Mouse (Mus musculus) cerebellum, adult 9-11 months (tissue): ENCODE measurements at regions not wholly inside any gene's neighbourhood (a gene's known extent, or its start where the extent isn't known, plus 50 kb on each side); places are given as distances from the start of the nearest gene placed in this dataset.
A peak's percentile ranks its signal among the peaks of the same experiment; 100 is the strongest.

Experiments
- DNase-seq: peaks from one replicate; pipeline ENCODE4 v3.0.0; 2022

DNA sequence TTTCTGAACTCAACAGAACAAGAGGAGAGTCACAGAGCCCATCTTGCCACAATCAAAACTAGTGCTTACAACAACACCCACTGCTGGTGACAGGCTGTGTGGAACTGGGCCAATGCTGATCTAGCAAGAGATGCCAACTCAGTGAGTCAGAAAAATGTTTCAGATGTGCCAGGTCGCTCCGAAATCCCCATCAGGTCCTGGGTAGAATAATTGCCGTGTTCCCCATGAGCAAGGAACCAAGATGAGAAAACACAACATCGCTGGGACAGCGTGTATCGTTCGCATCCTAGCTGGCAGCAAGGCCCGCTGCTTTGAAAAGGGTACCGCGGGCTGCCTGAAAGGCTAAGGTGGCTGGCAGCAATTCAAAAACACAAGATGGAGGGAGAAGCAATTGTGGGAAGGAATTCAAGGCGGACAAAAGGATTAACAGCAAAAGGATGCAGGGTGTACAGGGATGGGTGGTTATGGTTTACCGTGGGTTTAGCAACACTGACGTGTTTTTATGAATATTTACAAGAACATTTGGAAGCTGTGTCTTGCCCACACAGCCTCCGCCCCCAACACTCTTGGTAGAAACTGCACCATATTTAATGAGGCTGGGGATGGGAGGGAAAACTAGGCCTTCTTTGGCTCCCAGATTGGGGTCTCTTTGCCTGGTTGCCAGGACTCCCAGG lies 229.7 kb upstream of the G2e3 start:
- peak; percentile 82 for DNase-seq

DNA sequence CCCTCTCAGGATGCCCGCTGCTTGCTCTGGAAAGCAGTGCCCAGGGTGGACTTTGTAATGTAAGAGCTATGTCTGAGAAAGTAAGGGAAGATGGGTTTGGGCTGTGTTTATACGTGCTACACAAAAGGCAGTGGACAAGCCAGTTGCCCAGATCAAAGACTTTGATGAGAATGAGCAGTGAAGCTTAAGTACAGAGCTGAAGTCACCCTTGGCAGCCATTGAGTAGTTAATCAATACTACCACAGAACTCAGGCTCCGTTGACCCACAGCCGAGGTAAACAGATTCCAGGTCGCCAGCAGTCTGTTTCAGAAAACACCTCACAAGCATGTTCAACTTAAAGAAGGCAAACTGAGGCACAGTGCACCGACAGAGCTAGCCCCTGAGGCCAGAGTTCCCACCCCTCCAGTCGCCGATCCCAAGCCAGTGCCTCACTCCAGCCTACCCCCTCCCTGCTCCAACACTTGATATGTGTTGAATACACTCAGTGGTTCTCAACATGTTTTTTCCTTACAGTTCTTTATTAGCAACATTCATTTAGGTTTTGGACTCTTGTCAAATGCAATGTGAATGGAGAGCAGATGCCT lies 230.3 kb upstream of the G2e3 start:
- DNase-seq, result no peak

DNA sequence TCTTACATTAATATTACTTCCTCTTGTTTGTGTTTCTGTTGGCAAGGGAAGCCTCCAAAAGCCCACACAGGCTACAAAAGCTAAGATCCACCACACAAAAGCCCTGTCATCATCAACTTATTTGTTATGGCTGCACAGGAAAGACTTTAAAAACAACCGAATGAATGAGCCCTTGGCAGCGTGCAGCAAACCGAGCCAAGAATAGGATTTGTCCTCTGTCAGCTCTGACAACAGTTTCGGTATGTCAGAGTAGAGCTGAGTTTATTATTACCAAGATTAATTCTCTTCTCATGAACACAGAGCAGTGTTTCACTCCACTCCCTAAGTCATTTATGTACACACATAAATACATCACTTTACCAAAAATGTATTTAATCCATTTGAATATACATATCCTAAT lies 236.1 kb upstream of the G2e3 start:
- DNase-seq, result no peak

DNA sequence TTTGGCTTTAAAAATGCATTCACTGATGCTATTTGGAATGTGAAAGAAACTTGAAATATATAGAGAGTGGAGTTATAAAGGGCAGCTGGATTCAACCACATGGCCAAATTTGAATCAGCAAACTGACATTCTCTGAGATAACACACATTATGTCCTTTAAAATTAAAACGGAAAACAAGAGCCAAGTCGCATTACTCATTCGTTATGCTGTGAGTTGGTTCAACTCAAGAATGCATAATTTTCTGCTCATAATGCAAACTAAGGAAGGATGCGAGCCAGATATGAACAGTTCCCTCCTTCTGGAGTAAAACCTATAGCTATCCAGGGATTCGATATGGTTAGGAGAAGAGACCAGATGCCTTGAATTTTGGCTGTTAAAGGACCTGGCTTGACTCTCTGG lies 239.8 kb upstream of the G2e3 start:
- no peak for DNase-seq

DNA sequence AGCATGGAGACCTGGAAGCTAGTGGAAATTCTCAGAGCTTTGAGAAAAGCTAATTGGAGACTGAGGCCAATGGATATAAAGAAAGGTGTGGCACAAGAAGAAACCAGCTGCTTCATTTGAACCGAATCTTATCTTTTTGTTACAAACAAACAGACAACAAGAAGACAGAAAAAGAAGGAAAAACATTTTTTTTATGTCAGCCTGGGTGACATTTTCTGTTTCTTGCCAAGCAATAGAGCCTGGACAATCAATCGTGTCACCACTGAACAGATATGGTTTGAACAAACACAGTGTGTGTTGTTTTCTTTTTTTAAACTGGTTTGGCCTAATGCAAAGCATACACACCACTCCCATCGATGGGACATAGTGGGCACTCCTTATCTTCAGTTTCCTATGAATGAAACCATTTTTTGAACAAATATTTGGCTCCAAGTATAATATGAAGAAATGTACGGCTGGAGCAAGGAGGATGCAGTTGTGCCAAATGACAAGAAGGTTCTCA lies 244.3 kb upstream of the G2e3 start:
- DNase-seq, result no peak

DNA sequence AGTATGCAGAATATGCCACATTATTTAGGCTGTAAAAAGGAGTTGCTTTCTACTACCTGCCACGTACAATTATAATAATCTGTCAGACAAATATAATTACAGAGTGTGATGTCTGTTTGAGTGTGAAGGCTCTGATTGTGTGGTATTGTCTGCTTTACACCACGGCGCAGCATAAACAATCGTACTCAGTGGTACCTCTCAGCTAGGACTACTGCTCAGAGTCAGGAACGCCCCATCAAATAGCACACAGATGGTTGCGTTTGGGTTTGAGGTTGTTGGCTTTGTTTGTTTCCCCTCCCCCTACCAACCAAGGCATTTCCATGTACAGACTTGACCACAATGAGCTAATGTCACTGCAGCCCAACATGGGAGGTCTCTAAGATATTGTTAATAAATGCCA lies 246.2 kb upstream of the G2e3 start:
- no peak for DNase-seq

DNA sequence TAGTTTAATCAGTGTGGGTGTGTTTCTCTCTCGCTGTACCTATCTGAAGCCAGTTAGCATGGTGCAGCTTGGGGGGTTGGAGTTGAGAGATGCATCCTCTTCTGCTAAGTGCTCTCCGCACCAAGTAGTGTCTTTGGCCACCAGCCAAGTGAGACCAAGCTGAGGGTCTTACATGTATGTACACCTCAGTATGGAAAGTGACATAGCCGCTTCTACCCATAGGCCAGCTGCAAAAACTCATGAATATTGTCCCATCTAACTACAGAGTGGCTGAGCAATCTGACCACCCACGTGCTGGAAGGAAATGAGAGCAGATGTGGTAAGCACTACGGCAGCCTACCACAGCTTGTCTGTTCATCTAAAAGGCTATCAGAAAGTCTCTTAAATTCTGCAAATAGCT lies 247.0 kb upstream of the G2e3 start:
- no peak for DNase-seq

DNA sequence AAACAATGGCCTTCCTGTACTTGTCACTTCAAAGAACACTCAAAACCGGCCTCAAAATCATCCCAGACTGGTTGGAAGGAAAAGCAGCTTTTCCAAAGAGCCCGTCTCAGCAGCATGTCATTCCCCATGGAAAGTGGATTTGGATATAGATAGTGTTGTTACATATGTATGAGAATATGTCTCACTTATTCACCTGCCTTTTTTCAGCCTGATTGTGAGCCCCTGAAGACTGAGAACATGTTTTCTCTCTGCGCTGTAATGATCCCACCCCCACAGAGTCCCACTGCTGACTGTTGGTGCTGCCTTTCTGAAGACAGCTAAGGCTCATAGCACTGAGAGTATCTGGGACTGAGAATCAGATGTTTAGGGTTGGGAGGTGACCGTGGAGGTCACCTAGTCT lies 251.9 kb upstream of the G2e3 start:
- DNase-seq, result no peak

DNA sequence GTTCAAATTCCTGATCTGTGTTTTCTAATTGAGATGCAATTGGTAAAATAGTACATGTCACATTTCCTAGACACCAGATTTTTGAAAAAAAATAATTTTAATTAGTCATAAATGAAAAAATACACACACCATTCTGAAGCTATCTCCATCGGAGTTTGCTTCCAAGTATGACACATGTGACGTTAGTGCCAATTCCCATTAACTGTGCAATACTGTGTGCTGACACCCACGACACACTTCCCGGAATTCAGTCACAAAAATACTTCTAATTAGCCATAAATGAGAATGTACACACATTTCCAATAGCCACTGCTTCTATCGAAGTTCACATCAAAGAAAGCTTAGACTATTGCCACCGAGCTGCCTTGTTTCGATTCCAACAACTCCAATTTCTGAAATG lies 258.5 kb upstream of the G2e3 start:
- DNase-seq, result no peak

DNA sequence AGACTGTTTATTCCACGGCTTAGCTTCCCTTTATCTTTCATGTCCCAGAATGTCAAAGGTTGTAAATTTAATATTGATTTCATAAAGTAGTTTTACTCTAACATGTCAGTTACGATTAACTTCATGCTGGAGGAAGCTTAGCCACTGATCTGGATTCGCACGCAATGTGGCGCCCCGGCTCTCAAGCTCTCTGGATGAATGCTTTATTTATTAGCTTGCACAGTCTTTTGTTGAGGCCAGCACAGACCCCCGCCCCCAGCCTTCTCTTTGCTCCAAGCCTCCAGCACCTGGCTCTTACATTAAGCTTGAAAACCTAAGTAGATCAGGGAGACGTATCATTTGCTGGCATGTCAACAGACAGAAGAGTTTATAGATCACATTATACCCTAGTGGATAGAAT lies 266.1 kb upstream of the G2e3 start:
- no peak for DNase-seq

DNA sequence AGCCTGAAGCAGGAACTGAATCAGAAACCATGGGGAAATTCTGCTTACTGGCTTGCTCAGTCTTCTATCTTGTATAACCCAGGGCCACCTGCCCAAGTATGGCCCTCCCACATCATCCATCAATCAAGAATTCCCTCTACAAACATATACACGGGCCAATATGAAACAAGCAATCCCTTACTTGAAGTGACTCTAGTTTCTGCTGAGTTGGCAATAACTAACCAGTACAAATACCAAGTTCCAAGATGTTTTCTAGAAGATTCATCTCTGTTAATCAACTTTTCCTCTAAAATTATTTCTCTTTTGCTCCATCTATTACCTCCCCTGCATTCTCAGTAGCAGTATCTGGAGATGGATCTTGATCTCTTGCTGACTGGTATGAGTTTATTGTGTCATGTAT lies 274.4 kb upstream of the G2e3 start:
- no peak for DNase-seq

DNA sequence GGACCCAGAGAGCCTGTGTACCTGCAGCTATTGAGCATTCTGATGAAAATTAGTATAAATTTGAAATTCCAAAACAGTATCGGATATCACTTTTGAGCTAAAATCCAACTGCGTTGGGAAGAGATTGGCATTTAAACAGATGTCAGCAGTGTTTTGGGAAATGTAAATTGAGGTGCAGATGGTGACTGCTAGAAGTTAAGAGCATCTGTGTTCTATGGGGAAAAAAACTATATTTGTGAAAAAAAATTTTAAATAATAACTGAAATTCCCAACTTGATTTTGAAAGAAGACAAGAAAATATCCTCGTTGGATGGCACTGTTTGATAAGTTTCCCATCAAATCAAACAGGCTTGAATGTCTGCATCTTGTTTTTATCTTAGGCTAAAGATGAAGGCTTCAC lies 286.9 kb upstream of the G2e3 start:
- no peak for DNase-seq

DNA sequence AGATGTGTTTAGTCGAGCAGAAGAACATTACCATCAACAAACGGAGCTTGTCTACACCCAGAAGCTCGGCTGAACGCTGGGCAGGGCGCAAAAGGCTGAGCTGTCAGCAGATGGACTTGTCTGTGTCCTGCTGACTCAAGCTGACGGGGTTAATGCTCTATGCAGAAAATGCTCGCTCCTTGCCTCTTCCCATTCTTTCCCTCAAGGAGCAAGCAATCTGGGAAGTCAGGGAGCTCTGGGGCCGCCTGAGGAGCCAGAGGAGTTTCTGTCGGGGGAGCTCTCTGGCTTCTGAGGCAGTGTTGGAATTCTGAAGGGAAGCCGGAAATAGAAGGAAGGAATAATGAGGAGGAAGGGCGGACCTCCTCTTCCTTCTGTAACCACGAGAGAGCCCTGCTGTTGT lies 289.3 kb upstream of the G2e3 start:
- DNase-seq, result peak; percentile 3

DNA sequence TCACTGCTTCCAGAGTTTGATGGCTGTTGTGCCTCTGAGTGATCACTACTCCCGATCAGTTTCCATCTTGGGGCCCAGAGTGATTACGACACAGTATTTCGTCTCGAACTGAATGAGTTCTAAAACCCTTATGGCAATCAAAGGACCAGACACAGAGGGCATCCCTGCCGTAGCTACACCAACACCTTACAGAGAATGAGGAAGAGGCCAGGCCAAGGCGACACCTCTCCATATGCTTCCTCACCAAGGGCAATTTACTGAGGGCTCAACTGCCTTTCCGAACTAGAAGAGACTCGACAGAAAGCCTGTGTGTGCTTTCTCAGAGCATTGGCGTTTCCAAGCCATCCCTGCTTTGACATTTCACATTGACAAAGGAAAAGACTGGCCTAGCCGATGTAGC lies 289.8 kb upstream of the G2e3 start:
- no peak for DNase-seq

DNA sequence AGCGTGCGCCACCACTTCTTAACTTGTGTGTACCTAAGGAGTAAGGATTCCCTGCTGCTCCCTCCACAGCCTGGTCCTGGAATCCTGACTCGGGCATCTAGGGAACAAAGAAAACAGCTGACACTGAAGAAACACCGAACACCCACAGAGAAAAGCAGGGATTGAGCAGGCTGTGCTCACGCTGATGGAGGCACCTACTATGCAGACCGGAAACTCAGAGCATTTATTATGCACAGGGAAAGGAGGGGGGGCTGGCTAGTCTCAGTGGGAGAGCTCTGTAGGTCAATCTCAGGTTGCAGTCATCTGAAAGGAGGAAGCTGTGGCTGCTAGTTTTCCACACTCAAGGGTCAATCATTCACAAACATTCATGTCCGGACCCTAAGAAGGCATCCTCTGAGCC lies 300.7 kb upstream of the G2e3 start:
- DNase-seq, result no peak

DNA sequence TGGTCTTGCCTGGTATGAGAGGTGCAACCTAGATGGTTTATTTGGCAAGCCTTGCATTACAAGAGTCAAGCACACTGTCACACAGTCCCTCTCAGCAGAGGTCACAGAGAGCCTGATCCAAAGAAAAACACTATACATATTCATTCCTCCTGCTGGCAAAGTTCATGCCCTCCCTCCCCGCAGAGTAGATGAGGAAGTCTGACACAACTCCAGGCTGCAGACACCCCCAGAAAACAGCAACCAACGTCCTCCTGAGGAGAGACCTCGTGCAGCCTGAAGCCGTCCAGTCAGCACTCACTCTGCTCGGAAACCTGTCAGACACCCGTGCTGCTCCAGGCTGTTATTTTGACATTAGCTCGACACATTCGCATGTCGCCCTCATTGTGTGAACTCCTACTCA lies 302.4 kb upstream of the G2e3 start:
- DNase-seq, result no peak

DNA sequence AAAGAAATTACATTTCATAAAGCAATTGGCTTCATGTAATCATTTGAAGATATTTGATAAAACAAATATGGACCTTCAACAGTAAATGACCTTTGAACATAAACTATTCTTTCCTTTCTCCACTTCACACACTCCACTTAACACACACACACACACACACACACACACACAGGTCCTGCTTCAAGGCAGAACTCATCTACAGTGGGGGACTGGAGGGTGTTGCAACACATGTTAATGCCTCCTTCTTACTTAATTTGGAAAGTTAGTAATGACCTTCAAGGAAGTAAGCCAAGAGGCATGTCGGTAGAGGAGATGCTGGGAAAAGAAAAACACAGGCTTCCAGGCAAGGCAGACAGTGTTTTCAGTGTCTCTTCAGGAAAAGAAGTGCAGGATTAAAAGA lies 302.8 kb upstream of the G2e3 start:
- DNase-seq, result no peak

DNA sequence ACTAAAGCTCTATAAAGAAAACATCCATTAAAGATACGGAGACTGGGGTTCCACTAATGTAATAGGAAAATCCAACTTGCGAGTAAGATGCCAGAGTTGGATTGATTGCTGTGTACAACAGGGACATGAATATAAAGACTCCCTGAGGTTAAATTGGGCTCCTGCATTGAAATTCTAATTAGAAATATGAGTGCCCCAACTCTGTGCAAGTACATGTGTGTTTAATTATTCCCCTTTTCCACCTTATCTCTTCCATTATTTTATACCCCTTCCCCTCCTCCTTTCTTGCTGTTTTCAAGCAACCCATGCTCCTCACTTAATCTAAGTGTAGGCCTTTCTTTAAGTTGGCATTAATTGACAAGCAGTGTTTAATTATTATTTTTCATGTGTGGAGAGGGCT lies 315.7 kb upstream of the G2e3 start:
- no peak for DNase-seq

DNA sequence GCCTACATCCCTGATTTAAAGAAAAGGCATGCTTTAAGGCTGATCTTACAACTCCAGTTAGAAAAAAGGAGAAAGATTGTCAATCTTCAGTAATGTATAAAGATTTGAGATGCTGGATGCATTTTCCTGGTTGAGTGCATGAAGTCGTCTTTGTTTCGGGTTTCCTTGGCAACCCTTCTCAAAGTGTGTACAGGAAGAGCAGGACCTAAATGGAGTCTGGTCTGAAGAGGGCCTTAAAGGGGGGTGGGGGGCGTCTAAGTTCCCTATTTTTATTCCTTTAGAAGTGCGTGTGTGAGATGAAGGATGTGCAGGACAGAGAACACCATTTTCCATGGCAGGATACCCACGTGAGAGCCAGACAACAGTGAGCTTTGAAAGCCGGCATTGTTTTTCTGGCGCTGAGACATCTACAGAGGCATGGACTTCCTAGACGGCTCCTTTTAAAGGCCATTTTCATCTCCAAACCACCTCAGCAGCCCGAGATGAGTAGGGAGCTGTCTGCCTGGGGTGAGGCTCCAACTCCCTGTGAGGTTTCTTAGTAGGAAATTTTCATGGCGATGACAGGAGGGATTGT lies 319.2 kb upstream of the G2e3 start:
- DNase-seq, result no peak

DNA sequence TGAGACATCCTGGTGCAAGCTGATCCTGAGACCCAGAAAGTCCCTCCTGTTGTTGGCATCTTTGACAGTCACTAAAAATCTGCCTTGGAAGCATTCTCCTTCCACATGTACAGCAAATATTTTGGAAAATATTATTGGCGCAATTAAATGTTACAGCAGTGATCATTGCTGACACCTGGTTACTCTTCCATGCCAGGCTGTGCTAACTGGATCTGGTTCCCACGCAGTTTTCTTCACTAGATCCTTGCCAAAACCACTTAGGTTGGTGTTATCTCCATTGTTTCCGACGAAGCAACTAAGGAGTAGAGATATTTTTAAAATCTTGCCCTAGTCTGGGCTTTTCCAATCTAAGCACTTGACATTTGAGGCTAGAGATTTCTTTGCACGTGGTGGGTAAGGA lies 321.8 kb upstream of the G2e3 start:
- DNase-seq, result no peak

DNA sequence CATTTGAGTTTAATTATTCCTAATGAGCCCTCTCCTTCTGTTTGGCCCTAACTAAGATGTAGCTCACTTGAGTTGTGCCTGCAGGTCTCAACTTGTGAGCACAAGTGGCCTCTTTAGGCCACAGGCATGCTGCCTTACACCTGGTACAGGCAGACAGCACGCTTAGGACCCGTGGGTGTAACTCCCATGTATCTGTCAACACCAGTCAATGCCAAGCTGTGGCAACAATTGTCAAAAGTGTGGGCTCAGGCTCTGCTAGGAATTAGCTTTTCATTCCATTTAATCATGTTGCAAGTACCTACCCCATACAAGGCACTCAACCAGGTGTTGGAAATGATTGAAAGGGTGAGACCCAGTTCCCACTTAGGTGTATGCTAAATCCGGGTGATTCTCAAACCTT lies 322.3 kb upstream of the G2e3 start:
- no peak for DNase-seq

DNA sequence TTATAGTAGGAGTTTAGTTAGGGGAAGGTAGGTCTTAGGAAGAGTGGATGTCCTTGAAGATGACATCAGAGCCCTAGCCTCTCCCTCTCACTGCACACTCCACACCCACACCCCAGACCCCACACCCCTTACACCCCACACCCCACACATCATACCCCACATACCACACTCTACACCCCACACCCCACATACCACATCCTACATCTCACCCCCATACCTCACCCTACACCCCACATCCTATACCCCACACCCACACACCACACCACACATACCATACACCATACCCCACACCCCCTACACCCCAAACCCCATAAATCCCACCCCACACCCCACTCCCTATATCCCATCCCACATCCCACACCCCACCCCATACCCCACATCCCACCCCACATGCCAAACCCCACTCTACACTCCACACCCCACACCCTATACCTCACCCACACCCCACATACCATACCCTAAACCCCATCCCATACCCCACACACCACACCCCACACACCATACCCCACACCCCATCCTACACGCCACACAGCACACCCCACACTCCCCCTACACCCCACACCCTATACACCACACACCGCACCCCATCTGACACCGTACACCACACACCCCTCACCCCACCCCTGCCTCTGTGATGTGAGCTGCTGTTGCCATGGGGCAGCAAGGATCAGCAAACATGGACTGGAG lies 323.7 kb upstream of the G2e3 start:
- no peak for DNase-seq

DNA sequence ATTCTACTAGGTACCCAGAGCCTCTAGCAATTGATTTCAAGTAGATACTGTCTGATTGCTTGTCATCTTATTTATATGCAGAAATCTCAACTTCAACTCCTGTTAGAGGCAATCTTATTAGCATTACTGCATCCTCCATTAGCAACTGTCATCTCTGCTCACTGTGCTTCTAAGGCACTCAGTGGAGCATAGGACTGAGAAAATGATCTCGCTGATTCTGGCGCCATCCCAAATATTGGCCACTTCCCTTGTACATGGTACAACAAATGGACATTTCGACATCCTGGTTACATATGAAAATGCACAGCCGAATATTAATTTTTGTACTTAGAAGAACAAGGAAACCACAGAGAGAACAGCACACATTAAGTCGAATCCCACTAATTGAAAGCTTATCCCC lies 329.7 kb upstream of the G2e3 start:
- no peak for DNase-seq

DNA sequence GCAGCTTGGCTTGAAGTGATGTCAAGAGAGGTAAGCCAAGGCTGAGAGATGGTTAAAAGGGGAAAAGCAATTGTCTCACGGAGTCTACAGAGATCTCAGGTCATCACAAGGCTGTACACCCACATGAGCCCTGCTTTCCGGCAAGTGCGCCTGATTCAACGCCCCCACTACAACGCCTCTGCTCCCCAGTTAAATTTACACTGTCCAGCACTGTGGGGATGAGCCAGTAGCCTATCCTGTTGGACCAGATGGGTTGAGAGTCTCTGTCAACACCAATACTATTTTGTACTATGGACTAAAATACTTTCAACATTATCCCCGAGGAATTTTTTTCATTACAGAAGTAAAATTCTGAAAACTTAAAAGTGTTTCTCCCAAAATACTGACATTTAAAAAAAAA lies 331.8 kb upstream of the G2e3 start:
- DNase-seq, result no peak
